Mouse (Mus musculus) small intestine, adult 2 months (tissue): ENCODE results near the gene Olfr374. TPM values are rescaled to one million over a fixed set of nuclear protein-coding genes. Genes with fewer than 3 reads are reported as not detected.

Experiments
- H3K27ac ChIP-seq: fragments of 200-500 bp; 2 replicates; pipeline ENCODE4 v1.5.1; 2012; ENCODE audit warnings: low read depth, low read length, control low read depth, inconsistent platforms; ENCODE audit not compliant: insufficient read depth
- H3K27me3 ChIP-seq: fragments of 200-500 bp; 2 replicates; pipeline ENCODE4 v1.6.1; 2012; ENCODE audit warnings: mild to moderate bottlenecking, moderate library complexity, low read length, inconsistent platforms; ENCODE audit not compliant: control insufficient read depth, insufficient read depth
- H3K36me3 ChIP-seq: fragments of 200-500 bp; 2 replicates; pipeline ENCODE4 v1.6.1; 2012; ENCODE audit warnings: mild to moderate bottlenecking, low read length, control low read depth, inconsistent platforms; ENCODE audit not compliant: control insufficient read depth, insufficient read depth
- H3K4me1 ChIP-seq: fragments of 200-500 bp; 2 replicates; pipeline ENCODE4 v1.6.1; 2012; ENCODE audit warnings: low read length, inconsistent platforms, mixed read lengths; ENCODE audit not compliant: control insufficient read depth, insufficient read depth, insufficient read length
- H3K4me3 ChIP-seq: fragments of 200-500 bp; 2 replicates; pipeline ENCODE4 v1.5.1; 2012; ENCODE audit warnings: low read depth, mild to moderate bottlenecking, control low read depth, inconsistent platforms, low read length, moderate library complexity
- CTCF ChIP-seq: fragments of 200-500 bp; IDR thresholded peaks from 2 replicates; pipeline ENCODE4 v1.5.1; 2012; ENCODE audit warnings: low read depth, mild to moderate bottlenecking, control low read depth, inconsistent platforms, low read length, moderate library complexity, mixed read lengths; ENCODE audit not compliant: insufficient replicate concordance, insufficient read length; ENCODE audit errors: extremely low read depth
- POLR2A ChIP-seq: fragments of 200-500 bp; IDR thresholded peaks from 2 replicates; pipeline ENCODE4 v1.6.1; 2012; ENCODE audit warnings: low read depth, mild to moderate bottlenecking, control low read depth, inconsistent platforms, low read length, moderate library complexity
- WGBS: fragments of 180-500 bp; shearing (Covaris S2); methylation state at CpG from one replicate; pipeline ENCODE4 v1.1.7; 2018; 5-methylcytosine and 5-hydroxymethylcytosine counted together
- polyA plus RNA-seq: library from polyadenylated mRNA; depleted of rRNA; stranded (reverse); fragments of >200 nt; gene quantifications from 2 replicates; pipeline ENCODE4 v1.2.3, GENCODE M21; 2012; rRNA removed

Olfr374 gene
- polyA plus RNA-seq, 1 experiment = not detected

DNA sequence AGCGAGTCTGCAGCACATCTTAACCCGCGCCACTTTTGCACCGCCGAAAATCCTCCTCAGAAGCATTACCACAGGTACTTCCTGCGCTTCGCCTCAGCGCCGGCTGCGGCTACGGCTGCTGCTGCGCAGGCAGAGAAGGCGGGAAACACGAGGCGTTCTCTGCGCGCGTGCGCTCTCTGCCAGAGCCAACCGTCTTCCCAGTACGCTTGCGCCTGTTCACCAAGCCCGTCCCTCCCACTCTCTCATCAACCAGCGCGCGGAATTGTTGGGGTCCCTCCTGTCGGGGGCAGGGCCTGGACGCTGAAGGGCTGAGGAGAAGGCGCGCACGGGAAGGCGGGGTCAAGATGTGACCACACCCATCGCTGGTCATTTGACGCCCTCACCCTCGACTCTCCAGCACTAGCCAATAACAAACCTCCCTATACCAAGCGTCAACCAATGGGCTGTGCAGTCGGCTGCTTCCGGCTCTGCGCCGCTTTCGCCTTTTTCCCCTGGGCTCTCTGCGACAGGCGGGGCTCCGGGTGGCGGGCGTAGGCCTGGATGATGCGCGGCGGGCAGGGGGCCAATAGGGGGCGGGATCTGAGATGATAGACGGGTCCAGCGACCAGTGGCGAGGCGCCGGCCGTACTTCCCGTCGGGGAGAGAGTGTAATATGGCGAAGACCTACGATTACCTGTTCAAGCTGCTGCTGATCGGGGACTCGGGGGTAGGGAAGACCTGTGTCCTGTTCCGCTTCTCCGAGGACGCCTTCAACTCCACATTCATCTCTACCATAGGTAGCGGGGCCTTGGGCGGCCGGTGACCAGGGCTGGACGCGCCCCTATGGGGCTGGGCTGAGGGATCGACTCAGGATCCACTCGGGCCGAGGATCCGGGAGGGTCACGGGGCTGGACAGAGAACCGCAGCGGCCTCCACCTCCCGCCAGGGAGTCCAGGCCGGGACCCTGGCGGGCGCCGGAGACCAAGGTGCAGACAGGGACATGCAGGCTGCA, 54.2 kb downstream of the Olfr374 start, which contains the start of gene Rab8a:
Rab8a (plus strand) TSS at position 494 of the 991 bp plus-strand sequence.
- peak within 1 kb of the TSS; percentile 84 for H3K4me3 ChIP-seq
- no peak for TF ChIP-seq CTCF
- peak; percentile 80 for TF ChIP-seq POLR2A
- H3K27ac ChIP-seq = peak within 1 kb of the TSS; percentile 94
- no peaks in the 10 kb centered on the region for H3K27me3 ChIP-seq
- peaks cover 7% of the 10 kb centered on the region for H3K36me3 ChIP-seq
- peaks cover 16% of the 10 kb centered on the region; the same call in 1 of the 2 replicates for H3K4me1 ChIP-seq
- under 1% methylated on average over 82 of the region's 82 CpGs for WGBS

- H3K4me3 ChIP-seq = 0 out of 2 replicates have a peak overlapping the region, but pooled peaks have one; percentile 7
These were observed 56.0 kb downstream of the Olfr374 start for GRCm38 (mm10) chr8:72162821-72163220.

More at GRCm38 (mm10) chr8:72162821-72163220, 56.0 kb downstream of the Olfr374 start:
- no peak for TF ChIP-seq POLR2A
- TF ChIP-seq CTCF = no peak
- Histone ChIP-seq H3K27me3 (no peaks in the 10 kb centered on the region), H3K27ac (peak overlapping the region; percentile 94), H3K36me3 (peaks cover 7% of the 10 kb centered on the region), H3K4me1 (peaks cover 18% of the 10 kb centered on the region; the same call in 1 of the 2 replicates)

Other genes starting within 250 kb of the Olfr374 start
- gene Zfp709, start 225.0 kb upstream of the Olfr374 start, polyA plus RNA-seq = 0.01 and 0.18 TPM in 2 replicates
- gene Zfp882, start 198.4 kb upstream of the Olfr374 start, polyA plus RNA-seq = 0.08 TPM in 1 of 2 replicates, not detected in the other
- 0.76 and 0.94 TPM in 2 replicates for gene Zfp617, start 198.4 kb upstream of the Olfr374 start, polyA plus RNA-seq
- 1.2 and 1.9 TPM in 2 replicates for gene Zfp961, start 156.0 kb upstream of the Olfr374 start, polyA plus RNA-seq
- 7.9 and 8.8 TPM in 2 replicates for gene Cyp4f18, start 97.4 kb upstream of the Olfr374 start, polyA plus RNA-seq
- not detected in 2 replicates for gene Olfr372, start 65.8 kb upstream of the Olfr374 start, polyA plus RNA-seq
- not detected in 2 replicates for gene Olfr373, start 23.9 kb upstream of the Olfr374 start, polyA plus RNA-seq
- 19.1 and 27.3 TPM in 2 replicates for gene Tpm4, start 27.9 kb downstream of the Olfr374 start, polyA plus RNA-seq
- 22.5 and 58.9 TPM in 2 replicates for gene Rab8a, start 54.2 kb downstream of the Olfr374 start, polyA plus RNA-seq
- gene Hsh2d, start 82.6 kb downstream of the Olfr374 start, polyA plus RNA-seq = 1.4 and 3.3 TPM in 2 replicates
- gene Cib3, start 105.8 kb downstream of the Olfr374 start, polyA plus RNA-seq = not detected in 2 replicates
- not detected in 2 replicates for gene Gm11034, start 106.6 kb downstream of the Olfr374 start, polyA plus RNA-seq
- gene Fam32a, start 112.7 kb downstream of the Olfr374 start, polyA plus RNA-seq = 19.7 and 35.5 TPM in 2 replicates
- 33.6 and 47.4 TPM in 2 replicates for gene Ap1m1, start 133.0 kb downstream of the Olfr374 start, polyA plus RNA-seq
- gene Gm10282, start 198.2 kb downstream of the Olfr374 start, polyA plus RNA-seq = 0.41 TPM in 1 of 2 replicates, not detected in the other
- 21.4 and 24.7 TPM in 2 replicates for gene Klf2, start 212.0 kb downstream of the Olfr374 start, polyA plus RNA-seq